Mouse (Mus musculus) hindbrain, embryonic 11.5 days (tissue): ENCODE measurements around the gene Cdc42ep3. TPM values are rescaled to one million over a fixed set of nuclear protein-coding genes. Genes with fewer than 3 reads are reported as not detected.

ENCODE experiments used
- ATAC-seq: fragments of 200-750 bp; cut with Nextera tagmentation; 2 replicates; pipeline ENCODE4 v1.8.0; 2017; ENCODE audit warnings: mild to moderate bottlenecking, moderate TSS enrichment, moderate library complexity; ENCODE audit not compliant: low FRiP score
- DNase-seq: peaks from one replicate; pipeline ENCODE4 v3.0.0-alpha.2; 2015; ENCODE audit warnings: low spot score
- H3K27ac ChIP-seq: fragments of 300-500 bp; sonication (generic); 2 replicates; pipeline ENCODE4 v1.5.1; 2014; ENCODE audit warnings: mild to moderate bottlenecking, low read depth, low read length
- H3K27me3 ChIP-seq: fragments of 300-500 bp; sonication (generic); 2 replicates; pipeline ENCODE4 v1.6.1; 2014; ENCODE audit warnings: mild to moderate bottlenecking, low read length, moderate library complexity, mixed read lengths; ENCODE audit not compliant: control insufficient read depth, insufficient read depth
- H3K36me3 ChIP-seq: fragments of 300-500 bp; sonication (generic); 2 replicates; pipeline ENCODE4 v1.6.1; 2014; ENCODE audit warnings: mild to moderate bottlenecking, low read length, moderate library complexity, mixed read lengths; ENCODE audit not compliant: control insufficient read depth, insufficient read depth
- H3K4me1 ChIP-seq: fragments of 300-500 bp; sonication (generic); replicated peaks from 2 replicates; pipeline ENCODE4 v1.6.1; 2014; ENCODE audit warnings: low read length, mixed read lengths; ENCODE audit not compliant: control insufficient read depth, insufficient read depth
- H3K4me2 ChIP-seq: fragments of 300-500 bp; sonication (generic); replicated peaks from 2 replicates; pipeline ENCODE4 v1.6.1; 2014; ENCODE audit warnings: mild to moderate bottlenecking, low read depth, low read length
- H3K4me3 ChIP-seq: fragments of 300-500 bp; sonication (generic); 2 replicates; pipeline ENCODE4 v1.5.1; 2014; ENCODE audit warnings: low read depth, low read length
- H3K9ac ChIP-seq: fragments of 300-500 bp; sonication (generic); 2 replicates; pipeline ENCODE4 v1.6.1; 2014; ENCODE audit warnings: low read depth, low read length
- H3K9me3 ChIP-seq: fragments of 300-500 bp; sonication (generic); 2 replicates; pipeline ENCODE4 v1.6.1; 2016; ENCODE audit warnings: low read length; ENCODE audit not compliant: control insufficient read depth
- WGBS: fragments of 180-500 bp; shearing (Covaris S2); extraction: QIAGEN DNeasy Blood & Tissue Kit; methylation state at CpG from one replicate; pipeline ENCODE4 v1.1.7; 2014; 5-methylcytosine and 5-hydroxymethylcytosine counted together
- polyA plus RNA-seq: library from polyadenylated mRNA; unstranded; fragments of >200 nt; fragmentation: Nextera tagmentation; extraction: Ambion mirVana; gene quantifications from 2 replicates; pipeline ENCODE4 v1.2.1, GENCODE M21; 2014

The Cdc42ep3 gene
- polyA plus RNA-seq, 1 experiment from 2014 or later: 34.1 TPM

- Histone ChIP-seq H3K9me3 (no peaks in the 10 kb centered on the region), H3K4me1 (no peaks in the 10 kb centered on the region), H3K9ac (no peak overlapping the region), H3K4me3 (no peak overlapping the region), H3K27me3 (no peaks in the 10 kb centered on the region), H3K4me2 (no peak overlapping the region), H3K36me3 (no peaks in the 10 kb centered on the region), H3K27ac (no peak overlapping the region)
- ATAC-seq (no peak), DNase-seq (no peak)
- WGBS: 86% methylated on average over 7 of the region's 7 CpGs
Measured at GRCm38 (mm10) chr17:79305644-79306043, 49.2 kb downstream of the Cdc42ep3 start.

GRCm38 (mm10) chr17:79303744-79304497, 51.0 kb downstream of the Cdc42ep3 start:
- Histone ChIP-seq H3K4me3 (no peak overlapping the region), H3K4me1 (no peaks in the 10 kb centered on the region), H3K27ac (no peak overlapping the region), H3K9me3 (no peaks in the 10 kb centered on the region), H3K36me3 (no peaks in the 10 kb centered on the region), H3K9ac (no peak overlapping the region), H3K4me2 (no peak overlapping the region), H3K27me3 (no peaks in the 10 kb centered on the region)
- DNase-seq: no peak
- WGBS: 91% methylated on average over 17 of the region's 17 CpGs
- no peak for ATAC-seq

- Histone ChIP-seq H3K4me3 (no peak overlapping the region), H3K4me2 (no peak overlapping the region), H3K9ac (no peak overlapping the region), H3K27me3 (no peaks in the 10 kb centered on the region), H3K36me3 (no peaks in the 10 kb centered on the region), H3K4me1 (no peaks in the 10 kb centered on the region), H3K27ac (no peak overlapping the region), H3K9me3 (no peaks in the 10 kb centered on the region)
- ATAC-seq (no peak), DNase-seq (no peak)
- 94% methylated on average over 3 of the region's 3 CpGs for WGBS
Measured at GRCm38 (mm10) chr17:79303238-79303637, 51.7 kb downstream of the Cdc42ep3 start.

GRCm38 (mm10) chr17:79299925-79300324, 55.0 kb downstream of the Cdc42ep3 start:
- no peak overlapping the region for H3K27ac ChIP-seq
- H3K4me1 ChIP-seq: no peaks in the 10 kb centered on the region
- H3K36me3 ChIP-seq: no peaks in the 10 kb centered on the region
- H3K4me2 ChIP-seq: no peak overlapping the region
- DNase-seq (no peak), ATAC-seq (no peak)
- no peaks in the 10 kb centered on the region for H3K27me3 ChIP-seq
- no peak overlapping the region for H3K4me3 ChIP-seq
- no peak overlapping the region for H3K9ac ChIP-seq
- 82% methylated on average over 1 of the region's 1 CpGs for WGBS
- H3K9me3 ChIP-seq: no peaks in the 10 kb centered on the region

- Histone ChIP-seq H3K27me3 (no peaks in the 10 kb centered on the region), H3K9me3 (no peaks in the 10 kb centered on the region), H3K36me3 (no peaks in the 10 kb centered on the region), H3K4me2 (no peak overlapping the region), H3K27ac (no peak overlapping the region), H3K4me1 (no peaks in the 10 kb centered on the region), H3K9ac (no peak overlapping the region), H3K4me3 (no peak overlapping the region)
- DNase-seq: no peak
- no peak for ATAC-seq
Measured at GRCm38 (mm10) chr17:79298968-79299367, 55.9 kb downstream of the Cdc42ep3 start.

- no peak overlapping the region for H3K4me2 ChIP-seq
- no peaks in the 10 kb centered on the region for H3K4me1 ChIP-seq
- no peaks in the 10 kb centered on the region for H3K9me3 ChIP-seq
- 75% methylated on average over 4 of the region's 4 CpGs for WGBS
- no peak for ATAC-seq
- no peak overlapping the region for H3K4me3 ChIP-seq
- H3K36me3 ChIP-seq: no peaks in the 10 kb centered on the region
- no peaks in the 10 kb centered on the region for H3K27me3 ChIP-seq
- no peak for DNase-seq
- H3K9ac ChIP-seq: no peak overlapping the region
- no peak overlapping the region for H3K27ac ChIP-seq
Measured at GRCm38 (mm10) chr17:79295926-79296325, 59.0 kb downstream of the Cdc42ep3 start.

- H3K4me2 ChIP-seq: no peak overlapping the region
- no peak for DNase-seq
- H3K9me3 ChIP-seq: no peaks in the 10 kb centered on the region
- ATAC-seq: no peak
- WGBS: 83% methylated on average over 5 of the region's 5 CpGs
- no peaks in the 10 kb centered on the region for H3K27me3 ChIP-seq
- H3K27ac ChIP-seq: no peak overlapping the region
- H3K4me3 ChIP-seq: no peak overlapping the region
- H3K4me1 ChIP-seq: no peaks in the 10 kb centered on the region
- H3K36me3 ChIP-seq: no peaks in the 10 kb centered on the region
- no peak overlapping the region for H3K9ac ChIP-seq
Measured at GRCm38 (mm10) chr17:79291672-79292071, 63.2 kb downstream of the Cdc42ep3 start.

GRCm38 (mm10) chr17:79290697-79291096, 64.2 kb downstream of the Cdc42ep3 start:
- ATAC-seq: no peak
- 74% methylated on average over 2 of the region's 2 CpGs for WGBS
- no peak for DNase-seq

GRCm38 (mm10) chr17:79287302-79287701, 67.6 kb downstream of the Cdc42ep3 start:
- no peak overlapping the region for H3K4me3 ChIP-seq

More at GRCm38 (mm10) chr17:79290697-79291096, 64.2 kb downstream of the Cdc42ep3 start:
- Histone ChIP-seq H3K9me3 (no peaks in the 10 kb centered on the region), H3K27ac (no peak overlapping the region), H3K9ac (no peak overlapping the region), H3K27me3 (no peaks in the 10 kb centered on the region), H3K4me2 (no peak overlapping the region), H3K4me3 (no peak overlapping the region), H3K36me3 (no peaks in the 10 kb centered on the region), H3K4me1 (no peaks in the 10 kb centered on the region)

More at GRCm38 (mm10) chr17:79287302-79287701, 67.6 kb downstream of the Cdc42ep3 start:
- no peak overlapping the region for H3K9ac ChIP-seq
- H3K4me2 ChIP-seq: no peak overlapping the region
- no peaks in the 10 kb centered on the region for H3K27me3 ChIP-seq
- no peaks in the 10 kb centered on the region for H3K9me3 ChIP-seq
- no peak for ATAC-seq
- peaks cover 4% of the 10 kb centered on the region; the same call in 1 of the 2 replicates for H3K4me1 ChIP-seq
- DNase-seq: no peak
- H3K36me3 ChIP-seq: no peaks in the 10 kb centered on the region
- WGBS: 91% methylated on average over 13 of the region's 13 CpGs
- no peak overlapping the region for H3K27ac ChIP-seq
